Mouse (Mus musculus): ENCODE results near the gene Fxr2. TPM values are rescaled to one million over a fixed set of nuclear protein-coding genes. Genes with fewer than 3 reads are reported as not detected.
A peak's percentile ranks its signal among the peaks of the same experiment; 100 is the strongest.

Gene Fxr2
- 19.9 and 21.3 TPM in 2 replicates for polyA plus RNA-seq (2015; fragmentation: Nextera tagmentation; extraction: Ambion mirVana)

DNA sequence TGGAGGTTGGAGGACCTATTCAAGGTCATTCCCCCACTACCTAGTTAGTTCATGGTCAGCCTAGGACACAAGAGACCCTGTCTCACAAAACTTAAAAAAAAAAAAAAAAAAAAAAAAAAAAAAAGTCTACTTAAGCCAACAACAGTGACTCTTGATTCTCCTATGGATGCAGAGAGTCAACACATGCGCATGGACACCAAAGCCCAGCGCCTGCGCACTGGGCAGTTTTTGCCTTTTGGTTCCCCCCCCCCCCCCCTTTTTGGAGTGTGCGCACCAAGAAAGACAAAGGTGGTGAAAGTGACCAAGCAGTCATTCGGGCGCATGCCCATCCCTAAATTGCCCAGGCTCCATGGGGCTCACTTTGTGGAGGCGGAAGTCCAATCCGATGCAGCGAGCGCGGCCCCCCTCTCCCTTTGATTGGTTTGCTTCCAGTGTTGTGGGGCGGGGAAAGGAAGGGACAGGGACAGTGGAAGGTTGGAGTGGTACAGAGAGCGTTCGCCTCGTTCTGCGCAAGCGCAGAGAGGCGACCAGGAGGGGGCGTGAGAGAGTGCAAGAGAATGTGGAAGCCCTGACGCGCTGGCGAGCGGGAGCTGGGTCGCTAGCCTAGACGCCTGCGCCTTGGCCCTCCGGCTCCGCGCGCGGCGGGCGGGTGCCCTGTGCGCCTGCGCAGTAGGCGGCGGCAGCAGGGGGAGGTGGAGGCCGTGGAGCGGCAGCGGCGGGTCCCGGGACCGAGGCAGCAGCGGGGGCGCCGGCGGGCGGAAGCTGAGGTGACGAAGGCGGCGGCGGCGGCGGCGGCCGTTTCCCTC lies at the start of gene Fxr2:
Fxr2 (plus strand) TSS at position 707 of the 806 bp plus-strand sequence.

DNA sequence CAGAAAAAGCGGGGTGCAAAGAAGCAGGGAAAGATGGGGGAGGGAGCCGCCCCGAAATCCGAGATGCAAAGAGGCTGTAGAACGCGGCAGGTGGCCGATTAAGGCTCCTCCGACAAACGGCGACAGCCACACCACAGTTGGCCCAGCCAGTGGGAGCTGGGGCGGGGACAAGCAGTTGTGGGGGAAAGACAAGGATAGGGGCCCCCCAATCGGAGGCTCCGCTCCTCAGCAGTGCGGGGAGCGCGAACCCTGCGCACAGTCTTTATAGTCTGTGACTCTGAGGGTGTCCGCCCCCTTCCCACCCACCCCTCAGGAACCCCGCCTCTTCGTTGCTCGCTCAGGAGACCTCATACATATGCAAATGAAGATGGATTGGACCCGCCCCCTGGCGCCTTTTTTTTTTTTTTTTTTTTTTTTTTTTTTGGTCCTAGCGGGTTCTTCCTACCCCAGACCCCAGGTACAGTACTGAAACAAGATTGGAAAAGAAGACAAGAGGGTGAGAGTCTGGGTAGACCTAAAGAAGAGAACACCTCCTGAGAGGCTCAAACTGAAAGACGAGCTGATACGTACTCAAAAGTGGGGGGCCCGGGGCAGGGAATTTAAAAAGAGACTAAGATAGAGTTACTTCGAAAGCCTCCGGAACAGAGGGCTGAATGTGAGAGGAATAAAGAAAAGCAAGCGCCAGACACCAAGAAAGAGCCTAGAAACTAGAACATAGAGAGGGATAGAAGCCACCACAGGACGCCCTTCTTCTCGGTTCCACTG lies 26.9 kb upstream of the Fxr2 start, which contains the start of gene Atp1b2:
Atp1b2 (minus strand) TSS at position 217 of the 765 bp plus-strand sequence.

DNA sequence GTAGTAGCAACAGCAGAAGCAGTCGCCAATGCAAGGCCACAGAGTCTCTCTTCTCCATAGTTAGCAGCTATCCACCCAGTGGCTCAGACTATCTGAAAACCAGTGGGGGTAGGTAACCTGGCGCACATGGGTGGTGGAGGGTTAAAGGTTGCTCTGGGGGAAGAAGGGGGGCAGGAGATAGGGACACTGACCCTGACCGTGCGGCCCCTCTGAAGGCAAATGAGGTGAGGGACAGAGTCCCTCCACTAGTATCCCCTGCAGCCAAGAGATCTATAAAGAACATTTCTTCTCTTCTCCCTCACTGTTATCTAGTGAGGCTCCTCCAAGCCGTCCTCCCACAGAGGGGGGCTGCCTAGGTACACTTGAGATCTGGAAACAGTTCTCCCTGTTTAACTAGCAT lies 15.0 kb upstream of the Fxr2 start, which contains the start of gene Shbg:
Shbg (minus strand) TSS at position 101 of the 400 bp plus-strand sequence.

DNA sequence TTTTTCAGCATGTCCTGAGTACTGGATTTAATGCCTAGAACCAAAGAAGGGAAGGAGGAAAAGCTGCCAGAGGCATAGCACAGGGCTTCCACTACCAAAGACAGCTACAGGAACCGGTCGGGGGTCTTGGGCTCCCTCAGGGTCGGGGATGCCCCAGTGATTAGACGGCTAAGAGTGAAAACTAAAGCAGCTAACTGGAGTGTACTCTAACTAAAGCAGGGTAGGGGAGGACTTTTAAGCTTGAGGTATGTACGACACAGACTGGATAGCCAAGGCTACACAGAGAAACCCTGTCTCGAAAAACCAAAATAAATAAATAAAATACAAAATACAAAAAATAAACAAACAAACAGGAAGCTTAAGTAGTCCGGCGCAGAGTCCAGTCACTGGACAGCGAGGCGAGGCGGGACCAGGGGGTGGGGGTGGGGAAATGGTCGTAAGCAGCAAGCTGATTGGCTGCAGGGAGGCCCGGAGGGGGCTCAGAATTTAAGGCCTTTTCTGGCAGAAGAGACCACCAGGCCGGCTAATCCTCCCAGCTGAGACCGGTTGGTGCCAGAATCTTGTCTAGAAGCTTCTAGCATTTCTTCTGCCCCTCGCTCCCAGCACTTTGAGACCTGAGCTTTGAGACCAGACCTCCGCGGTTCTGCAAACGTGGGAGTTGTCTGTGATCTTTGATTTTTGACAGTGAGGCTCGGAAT lies 11.1 kb upstream of the Fxr2 start, which contains the start of gene Sat2:
Sat2 (plus strand) TSS at position 454 of the 698 bp plus-strand sequence.

DNA sequence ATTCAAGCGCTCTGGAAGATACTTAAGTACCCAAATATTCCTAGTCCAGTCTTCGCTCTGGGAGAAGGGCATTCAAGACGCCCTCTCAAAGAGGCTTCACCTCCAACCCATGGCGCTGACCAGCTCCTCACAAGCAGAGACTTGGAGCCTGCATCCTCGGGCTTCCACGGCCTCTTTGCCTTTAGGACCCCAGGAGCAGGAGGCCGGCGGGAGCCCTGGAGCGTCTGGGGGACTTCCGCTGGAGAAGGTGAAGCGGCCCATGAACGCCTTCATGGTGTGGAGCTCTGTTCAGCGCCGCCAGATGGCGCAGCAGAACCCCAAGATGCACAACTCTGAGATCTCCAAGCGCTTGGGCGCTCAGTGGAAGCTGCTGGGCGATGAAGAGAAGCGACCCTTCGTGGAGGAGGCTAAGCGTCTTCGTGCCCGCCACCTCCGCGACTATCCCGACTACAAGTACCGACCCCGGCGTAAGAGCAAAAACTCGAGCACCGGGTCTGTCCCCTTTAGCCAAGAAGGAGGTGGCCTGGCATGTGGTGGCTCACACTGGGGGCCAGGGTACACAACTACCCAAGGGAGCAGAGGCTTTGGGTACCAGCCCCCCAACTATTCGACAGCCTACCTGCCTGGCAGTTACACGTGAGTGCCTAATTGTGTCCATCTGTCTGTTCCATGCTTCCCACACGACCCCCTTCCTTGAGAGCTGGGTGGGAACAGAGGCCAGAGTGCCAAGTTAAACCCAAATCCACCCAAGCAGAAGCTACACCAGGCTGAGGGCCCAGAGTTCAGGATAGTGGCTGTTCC lies 22.7 kb downstream of the Fxr2 start, which contains the start of gene Sox15:
Sox15 (plus strand) TSS at position 51 of the 801 bp plus-strand sequence.

DNA sequence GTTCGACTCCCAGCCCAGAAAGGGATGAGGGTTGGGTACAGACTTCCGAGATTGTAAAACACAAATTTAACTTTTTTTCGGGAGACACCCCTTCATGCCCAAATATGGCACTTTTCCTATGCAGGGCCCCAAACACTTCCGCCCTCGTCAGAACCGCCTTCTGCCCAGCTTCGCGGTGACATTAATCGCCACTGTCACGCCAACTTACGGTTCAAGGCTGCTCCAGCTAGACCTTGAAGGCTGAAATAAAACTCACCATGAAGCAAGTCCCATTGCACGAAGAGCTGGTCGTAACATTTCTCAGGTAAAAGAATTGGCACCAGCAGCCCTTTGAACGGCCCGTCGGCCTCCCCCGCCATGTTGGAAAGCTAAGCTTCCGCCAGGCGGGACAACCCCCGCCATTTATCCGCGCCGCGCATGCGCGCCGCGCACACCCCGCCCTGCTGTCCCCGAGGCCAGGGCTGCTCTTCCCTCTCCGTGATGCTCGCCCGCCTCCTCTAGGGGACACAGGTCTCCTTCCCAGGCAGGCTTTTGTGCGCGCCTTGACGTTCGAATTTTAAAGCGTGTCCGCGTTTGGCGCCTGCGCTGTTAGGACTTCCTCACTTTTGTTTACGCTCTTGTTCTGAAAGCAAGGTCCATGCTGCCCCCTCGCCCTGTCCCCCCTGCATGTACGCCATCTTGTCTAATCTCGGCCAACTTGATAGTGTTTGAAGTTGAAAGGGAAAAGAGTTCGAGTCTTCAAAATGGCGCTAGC lies 29.6 kb downstream of the Fxr2 start, which contains the start of gene Mpdu1:
Mpdu1 (minus strand) TSS at position 430 of the 754 bp plus-strand sequence.

DNA sequence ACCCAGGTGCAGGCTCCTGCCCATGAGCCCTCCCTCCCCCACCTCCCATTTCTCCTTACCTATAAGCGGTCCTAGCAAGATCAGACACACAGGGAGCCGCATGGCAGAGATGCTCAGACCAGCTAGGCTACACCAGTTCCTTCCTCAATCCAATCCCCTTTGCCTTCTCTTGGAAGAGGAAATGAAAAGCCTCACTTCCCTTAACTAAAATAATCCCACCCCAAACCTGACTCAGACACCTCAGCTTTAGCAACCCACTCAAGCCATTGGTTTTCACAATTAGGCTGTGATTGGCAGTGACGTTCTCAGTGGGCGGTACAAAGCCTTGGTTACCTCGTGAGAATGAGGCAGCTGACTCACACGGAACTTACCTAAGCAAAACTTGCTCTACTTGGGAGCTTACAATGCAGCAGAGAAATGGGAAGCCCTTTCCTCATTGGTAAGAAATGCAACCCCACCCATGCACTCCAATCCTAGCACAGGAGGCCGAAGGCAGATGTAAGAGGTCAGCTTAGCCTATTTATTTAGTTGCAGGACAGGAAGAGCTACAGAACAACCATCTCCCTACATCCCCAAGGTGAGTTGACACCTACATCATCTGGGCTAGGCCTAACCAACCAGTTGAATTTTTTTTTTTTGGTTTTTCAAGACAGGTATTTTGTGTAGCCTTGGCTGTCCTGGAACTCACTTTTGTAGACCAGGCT lies 33.3 kb downstream of the Fxr2 start, which contains the start of gene Cd68:
Cd68 (minus strand) TSS at position 193 of the 704 bp plus-strand sequence.

DNA sequence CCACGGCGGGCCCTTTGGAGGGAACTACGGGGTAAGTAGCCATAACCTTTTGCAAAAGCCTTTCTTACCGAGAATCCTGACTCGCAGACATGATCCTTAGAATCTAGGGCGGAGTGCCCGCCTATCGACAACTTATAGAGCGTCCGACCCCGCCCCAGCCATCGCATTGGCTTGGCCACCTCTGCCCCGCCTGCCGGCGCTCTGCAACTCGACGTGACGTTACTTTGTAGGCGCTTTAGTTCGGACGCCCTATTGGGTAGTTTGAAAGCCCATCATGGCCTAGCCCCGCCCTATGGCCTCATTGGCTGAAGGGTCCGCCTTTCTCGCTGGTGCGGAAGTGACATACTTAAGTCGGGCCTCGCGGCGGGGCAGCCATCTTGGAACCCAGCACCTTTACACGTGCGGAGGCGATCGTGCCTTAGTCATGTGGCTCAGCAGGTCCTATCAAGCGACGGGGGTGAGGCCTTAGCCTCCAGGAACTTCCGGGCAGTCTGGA lies 39.5 kb downstream of the Fxr2 start, which contains the start of gene Eif4a1:
Eif4a1 (minus strand) TSS at position 213 of the 496 bp plus-strand sequence.

DNA sequence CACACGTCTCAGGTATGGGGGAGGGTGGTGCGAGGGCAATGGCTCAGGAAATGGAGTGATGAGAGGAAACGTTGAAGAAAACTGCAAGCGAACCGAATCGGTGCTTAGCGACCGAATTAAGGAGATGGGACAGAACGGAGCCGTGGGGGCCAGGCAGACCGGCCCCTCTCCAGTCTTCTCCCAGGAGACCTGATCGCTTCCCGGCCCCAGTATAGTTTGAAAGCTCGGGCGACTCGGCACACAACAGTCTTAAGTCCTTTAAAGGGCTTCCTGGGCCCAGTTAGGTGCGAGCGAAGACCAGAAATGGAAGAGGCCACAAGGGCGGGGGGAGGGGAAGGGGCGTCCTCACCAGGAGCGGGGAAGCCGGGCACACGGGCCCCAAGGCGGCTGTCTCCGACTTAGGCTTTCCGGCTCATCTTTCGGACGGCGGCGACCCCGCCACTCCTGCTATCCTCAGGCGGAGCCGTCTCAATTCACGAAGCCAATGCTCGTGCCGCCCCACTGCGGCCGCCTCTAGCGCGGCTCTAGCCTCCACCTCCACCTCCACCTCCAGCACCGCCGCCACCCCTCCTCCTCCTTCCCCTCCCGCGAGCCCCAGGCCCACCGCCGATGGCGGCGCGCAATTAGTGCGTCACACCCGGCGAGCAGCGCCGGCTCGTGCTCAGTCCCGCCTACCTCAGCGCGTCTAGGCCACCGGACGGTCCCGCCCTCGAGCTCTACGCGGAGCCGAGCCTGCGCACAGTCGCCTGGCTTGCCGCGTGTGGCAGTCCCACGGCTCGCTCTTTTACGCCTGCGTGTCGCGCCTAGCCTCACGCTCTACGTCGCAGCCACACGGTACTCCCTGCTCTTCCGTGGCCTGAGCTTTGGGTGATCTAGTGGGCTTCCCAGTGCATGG lies 48.8 kb downstream of the Fxr2 start, which contains the start of gene Senp3:
Senp3 (minus strand) TSS at position 771 of the 895 bp plus-strand sequence.

DNA sequence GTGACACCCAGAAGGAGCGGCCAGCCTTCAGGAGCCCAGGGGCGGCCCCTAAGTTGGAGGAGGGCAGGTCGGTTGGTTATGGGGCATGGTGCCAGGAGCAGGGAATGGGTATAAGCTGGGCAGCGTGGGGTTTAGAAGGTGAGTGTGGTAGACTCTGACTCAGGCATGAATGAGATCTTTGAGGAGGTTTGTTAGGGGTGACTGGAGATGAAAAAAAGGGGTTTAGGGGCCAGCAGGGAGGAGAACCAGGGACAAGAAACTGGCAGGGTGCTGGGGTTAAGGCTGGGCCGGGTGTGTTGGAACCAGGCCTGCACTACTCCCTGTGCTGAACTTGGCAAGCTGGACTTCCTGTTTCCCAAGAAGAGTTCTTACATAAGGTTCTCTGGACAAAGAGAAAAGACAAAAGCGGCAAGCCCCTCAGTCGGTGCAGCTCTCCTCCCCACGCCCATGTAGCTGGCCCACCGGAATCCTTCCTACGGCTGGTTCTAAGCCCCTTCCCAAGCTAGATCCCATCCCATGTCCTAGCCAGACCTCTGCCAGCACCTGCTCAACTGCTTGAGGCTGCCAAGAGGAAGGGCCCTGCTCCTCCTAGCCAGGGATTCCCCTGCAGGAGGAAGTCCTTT lies 52.8 kb downstream of the Fxr2 start, which contains the start of gene Tnfsf13:
Tnfsf13 (minus strand) TSS at position 259 of the 623 bp plus-strand sequence.

DNA sequence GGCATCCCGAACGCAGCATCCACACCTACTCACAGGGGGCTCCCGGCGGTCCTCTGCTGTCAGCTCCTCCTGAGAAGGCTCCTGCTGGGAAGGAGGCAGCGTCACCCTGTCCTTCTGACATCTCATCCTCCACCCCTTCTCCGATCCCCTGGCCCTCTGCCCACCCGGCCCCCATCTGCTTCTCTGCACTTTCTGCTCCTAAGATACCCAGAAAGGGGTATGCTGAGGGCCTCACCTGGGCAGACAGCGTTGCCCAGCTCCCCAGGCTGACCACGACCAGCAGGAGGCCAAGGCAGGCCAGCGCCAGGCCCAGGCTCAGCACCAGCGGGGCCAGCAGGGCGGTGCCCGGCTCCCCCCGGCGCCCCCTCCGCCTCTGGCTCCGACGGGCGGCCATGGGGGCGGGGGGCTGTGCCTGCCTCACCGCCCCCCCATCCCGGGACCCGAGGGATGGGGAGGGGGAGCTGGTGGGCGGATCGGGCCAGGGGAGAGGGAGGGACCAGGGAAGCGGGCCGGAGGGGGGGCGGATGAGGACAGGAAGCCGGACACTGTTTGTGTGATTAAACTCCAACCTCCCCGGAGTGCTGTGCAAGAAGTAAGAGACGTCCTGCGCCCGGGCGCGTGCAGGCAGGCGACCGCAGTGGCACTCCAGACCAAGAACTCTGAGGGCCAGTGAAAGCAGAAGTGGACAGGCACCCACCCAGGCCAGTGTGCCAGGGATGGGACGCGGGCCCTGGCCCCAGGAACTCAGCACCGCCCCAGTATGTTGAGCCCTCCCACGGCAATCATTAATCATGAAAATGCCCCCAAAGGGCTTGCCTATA lies 62.8 kb downstream of the Fxr2 start, which contains the start of the genes Tnfsf12 and Tnfsfm13:
Tnfsf12 (minus strand) TSS at position 489 of the 821 bp plus-strand sequence.
Tnfsfm13 (minus strand) TSS at position 738 of the 821 bp plus-strand sequence.

MicroRNA genes within 50 kb of the gene (microRNA counts, 519-probe panel; counts per million panel counts)
- microRNA mmu-miR-1934 (296 counts per million, percentile 58 among the panel's probes with 10 or more counts), microRNA mmu-miR-467f (2,197 counts per million, percentile 66 among the panel's probes with 10 or more counts)

Small RNA genes within 50 kb of the gene (microRNA-seq; reads per million reads assigned to microRNA genes)
- gene Mir1934, result 1.2 to 1.5 reads per million in 2 experiments
- gene Mir467f, result 0 reads per million in 2 experiments

Other genes with a start within 250 kb of the Fxr2 start
- gene Naa38, start 237.5 kb upstream of the Fxr2 start, polyA plus RNA-seq (2015; fragmentation: Nextera tagmentation; extraction: Ambion mirVana), result 111 and 120 TPM in 2 replicates
- 12.4 and 14.5 TPM in 2 replicates for gene Cyb5d1, start 237.4 kb upstream of the Fxr2 start, polyA plus RNA-seq (2015; fragmentation: Nextera tagmentation; extraction: Ambion mirVana)
- gene Tmem88, start 234.8 kb upstream of the Fxr2 start, polyA plus RNA-seq (2015; fragmentation: Nextera tagmentation; extraction: Ambion mirVana), result 29.1 and 32.8 TPM in 2 replicates
- gene Kdm6b, start 219.3 kb upstream of the Fxr2 start, polyA plus RNA-seq (2015; fragmentation: Nextera tagmentation; extraction: Ambion mirVana), result 19.0 and 19.9 TPM in 2 replicates
- 0.36 and 0.65 TPM in 2 replicates for gene Dnah2, start 83.9 kb upstream of the Fxr2 start, polyA plus RNA-seq (2015; fragmentation: Nextera tagmentation; extraction: Ambion mirVana)
- gene Efnb3, start 72.8 kb upstream of the Fxr2 start, polyA plus RNA-seq (2015; fragmentation: Nextera tagmentation; extraction: Ambion mirVana), result 0.50 and 0.89 TPM in 2 replicates
- 5.3 and 7.8 TPM in 2 replicates for gene Wrap53, start 52.7 kb upstream of the Fxr2 start, polyA plus RNA-seq (2015; fragmentation: Nextera tagmentation; extraction: Ambion mirVana)
- gene Trp53, start 52.6 kb upstream of the Fxr2 start, polyA plus RNA-seq (2015; fragmentation: Nextera tagmentation; extraction: Ambion mirVana), result 34.5 and 37.5 TPM in 2 replicates
- gene Atp1b2, start 27.0 kb upstream of the Fxr2 start, polyA plus RNA-seq (2015; fragmentation: Nextera tagmentation; extraction: Ambion mirVana), result 74.2 and 78.6 TPM in 2 replicates
- 0.45 and 0.63 TPM in 2 replicates for gene Shbg, start 15.1 kb upstream of the Fxr2 start, polyA plus RNA-seq (2015; fragmentation: Nextera tagmentation; extraction: Ambion mirVana)
- 12.4 and 15.9 TPM in 2 replicates for gene Sat2, start 11.0 kb upstream of the Fxr2 start, polyA plus RNA-seq (2015; fragmentation: Nextera tagmentation; extraction: Ambion mirVana)
- 0.16 TPM in 1 of 2 replicates, not detected in the other for gene Sox15, start 22.3 kb downstream of the Fxr2 start, polyA plus RNA-seq (2015; fragmentation: Nextera tagmentation; extraction: Ambion mirVana)
- 29.7 and 47.4 TPM in 2 replicates for gene Mpdu1, start 29.7 kb downstream of the Fxr2 start, polyA plus RNA-seq (2015; fragmentation: Nextera tagmentation; extraction: Ambion mirVana)
- gene Cd68, start 33.2 kb downstream of the Fxr2 start, polyA plus RNA-seq (2015; fragmentation: Nextera tagmentation; extraction: Ambion mirVana), result 16.2 and 25.5 TPM in 2 replicates
- 167 and 224 TPM in 2 replicates for gene Eif4a1, start 39.4 kb downstream of the Fxr2 start, polyA plus RNA-seq (2015; fragmentation: Nextera tagmentation; extraction: Ambion mirVana)
- gene Senp3, start 49.1 kb downstream of the Fxr2 start, polyA plus RNA-seq (2015; fragmentation: Nextera tagmentation; extraction: Ambion mirVana), result 26.4 and 29.2 TPM in 2 replicates
- gene Tnfsf13, start 52.8 kb downstream of the Fxr2 start, polyA plus RNA-seq (2015; fragmentation: Nextera tagmentation; extraction: Ambion mirVana), result 0.65 and 0.67 TPM in 2 replicates
- 11.5 and 13.1 TPM in 2 replicates for gene Tnfsf12, start 62.9 kb downstream of the Fxr2 start, polyA plus RNA-seq (2015; fragmentation: Nextera tagmentation; extraction: Ambion mirVana)
- gene Tnfsfm13, start 63.1 kb downstream of the Fxr2 start, polyA plus RNA-seq (2015; fragmentation: Nextera tagmentation; extraction: Ambion mirVana), result 5.9 and 6.9 TPM in 2 replicates
- 9.3 and 10.3 TPM in 2 replicates for gene Polr2a, start 125.6 kb downstream of the Fxr2 start, polyA plus RNA-seq (2015; fragmentation: Nextera tagmentation; extraction: Ambion mirVana)
- gene Slc35g3, start 129.0 kb downstream of the Fxr2 start, polyA plus RNA-seq (2015; fragmentation: Nextera tagmentation; extraction: Ambion mirVana), result not detected in 2 replicates
- 2.5 and 2.9 TPM in 2 replicates for gene Zbtb4, start 132.9 kb downstream of the Fxr2 start, polyA plus RNA-seq (2015; fragmentation: Nextera tagmentation; extraction: Ambion mirVana)
- 79.0 and 95.8 TPM in 2 replicates for gene Chrnb1, start 163.0 kb downstream of the Fxr2 start, polyA plus RNA-seq (2015; fragmentation: Nextera tagmentation; extraction: Ambion mirVana)
- 1.5 and 2.2 TPM in 2 replicates for gene Fgf11, start 168.9 kb downstream of the Fxr2 start, polyA plus RNA-seq (2015; fragmentation: Nextera tagmentation; extraction: Ambion mirVana)
- 0.31 and 0.45 TPM in 2 replicates for gene Tmem102, start 172.6 kb downstream of the Fxr2 start, polyA plus RNA-seq (2015; fragmentation: Nextera tagmentation; extraction: Ambion mirVana)
- not detected in 2 replicates for gene Gm39566, start 182.3 kb downstream of the Fxr2 start, polyA plus RNA-seq (2015; fragmentation: Nextera tagmentation; extraction: Ambion mirVana)
- gene Spem2, start 185.5 kb downstream of the Fxr2 start, polyA plus RNA-seq (2015; fragmentation: Nextera tagmentation; extraction: Ambion mirVana), result not detected in 2 replicates
- gene Spem1, start 189.2 kb downstream of the Fxr2 start, polyA plus RNA-seq (2015; fragmentation: Nextera tagmentation; extraction: Ambion mirVana), result not detected in 2 replicates
- gene Nlgn2, start 204.8 kb downstream of the Fxr2 start, polyA plus RNA-seq (2015; fragmentation: Nextera tagmentation; extraction: Ambion mirVana), result 2.1 TPM in 2 replicates
- gene Tmem256, start 205.5 kb downstream of the Fxr2 start, polyA plus RNA-seq (2015; fragmentation: Nextera tagmentation; extraction: Ambion mirVana), result 242 and 272 TPM in 2 replicates
- gene Plscr3, start 213.4 kb downstream of the Fxr2 start, polyA plus RNA-seq (2015; fragmentation: Nextera tagmentation; extraction: Ambion mirVana), result 36.6 and 44.6 TPM in 2 replicates
- 0.09 and 0.46 TPM in 2 replicates for gene Tnk1, start 225.7 kb downstream of the Fxr2 start, polyA plus RNA-seq (2015; fragmentation: Nextera tagmentation; extraction: Ambion mirVana)
- gene Tmem95, start 245.0 kb downstream of the Fxr2 start, polyA plus RNA-seq (2015; fragmentation: Nextera tagmentation; extraction: Ambion mirVana), result not detected in 2 replicates
- 2.6 and 3.6 TPM in 2 replicates for gene Kctd11, start 248.4 kb downstream of the Fxr2 start, polyA plus RNA-seq (2015; fragmentation: Nextera tagmentation; extraction: Ambion mirVana)

All from skeletal muscle tissue, postnatal 0 days (tissue).